Mouse (Mus musculus) brain, embryonic 14.5 days (tissue): ENCODE measurements around the gene Nfkbiz.

ENCODE experiments used
- CTCF ChIP-seq: fragments of 200-500 bp; IDR thresholded peaks from 2 replicates; pipeline ENCODE4 v1.5.1; 2012; ENCODE audit warnings: inconsistent platforms, mild to moderate bottlenecking, moderate library complexity, borderline replicate concordance; ENCODE audit not compliant: insufficient read depth, insufficient read length; ENCODE audit errors: extremely low read depth
- POLR2A ChIP-seq: fragments of 200-500 bp; IDR thresholded peaks from 2 replicates; pipeline ENCODE4 v1.6.1; 2012; ENCODE audit warnings: mild to moderate bottlenecking, inconsistent platforms, borderline replicate concordance; ENCODE audit not compliant: poor library complexity, insufficient read depth, insufficient read length, severe bottlenecking; ENCODE audit errors: extremely low read depth

- TF ChIP-seq POLR2A (peak; percentile 18; the same call in 1 of the 2 replicates), CTCF (no peak)
These were observed 16.5 kb downstream of the Nfkbiz start for GRCm38 (mm10) chr16:55821997-55822740.
